Mouse (Mus musculus): ENCODE results near the gene Plscr3. TPM values are rescaled to one million over a fixed set of nuclear protein-coding genes. Genes with fewer than 3 reads are reported as not detected.
"Not testable (repeated sequence)": the region's sequence is repeated elsewhere in the genome, so short reads cannot be mapped to it uniquely, and the experiment has no call there.

Gene Plscr3
- polyA plus RNA-seq, 1 experiment from 2014 or later: 28.0 TPM

DNA sequence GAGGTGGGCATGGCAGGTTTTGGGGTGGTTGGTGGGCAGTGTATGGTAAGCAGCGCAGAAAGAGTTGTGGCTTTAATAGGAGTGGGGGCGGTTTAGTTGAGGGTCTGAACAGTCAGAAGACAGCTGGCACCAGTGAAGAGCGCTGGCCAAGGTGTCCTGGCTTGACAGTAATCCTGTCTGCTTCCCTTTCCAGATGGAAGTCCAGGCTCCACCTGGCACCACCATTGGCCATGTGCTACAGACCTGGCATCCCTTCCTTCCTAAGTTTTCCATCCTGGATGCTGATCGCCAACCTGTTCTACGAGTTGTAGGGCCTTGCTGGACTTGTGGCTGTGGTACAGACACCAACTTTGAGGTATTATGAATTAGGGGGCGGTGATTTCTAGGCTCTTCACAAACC lies 1.8 kb downstream of the Plscr3 start:
- Histone ChIP-seq H3K4me2 (peak overlapping the region; percentile 94), H3K4me3 (replicated peaks) (peak overlapping the region; percentile 79), H3K36me3 (peaks cover 51% of the 10 kb centered on the region), H3K4me1 (replicated peaks) (peaks cover 86% of the 10 kb centered on the region), H3K27ac (peak overlapping the region; percentile 99), H3K9ac (peak overlapping the region; percentile 90), H3K9me3 (replicated peaks) (no peaks in the 10 kb centered on the region), H3K27me3 (no peaks in the 10 kb centered on the region)
- DNase-seq: no peak
- no peak for ATAC-seq (ENCODE audit: low read depth)
- 93% methylated on average over 6 of the region's 6 CpGs for WGBS (ENCODE audit: insufficient replicate concordance)

- Histone ChIP-seq H3K4me3 (replicated peaks) (no peak overlapping the region), H3K4me2 (no peak overlapping the region), H3K4me1 (replicated peaks) (peaks cover 87% of the 10 kb centered on the region), H3K9ac (peak overlapping the region; percentile 19; the same call in 1 of the 2 replicates), H3K9me3 (replicated peaks) (no peaks in the 10 kb centered on the region), H3K27ac (peak overlapping the region; percentile 99), H3K27me3 (no peaks in the 10 kb centered on the region), H3K36me3 (peaks cover 51% of the 10 kb centered on the region)
- DNase-seq (no peak), ATAC-seq (ENCODE audit: low read depth) (no peak)
- WGBS (ENCODE audit: insufficient replicate concordance): 72% methylated on average over 9 of the region's 9 CpGs
Measured at GRCm38 (mm10) chr11:69849128-69849527, 3.0 kb downstream of the Plscr3 start.

DNA sequence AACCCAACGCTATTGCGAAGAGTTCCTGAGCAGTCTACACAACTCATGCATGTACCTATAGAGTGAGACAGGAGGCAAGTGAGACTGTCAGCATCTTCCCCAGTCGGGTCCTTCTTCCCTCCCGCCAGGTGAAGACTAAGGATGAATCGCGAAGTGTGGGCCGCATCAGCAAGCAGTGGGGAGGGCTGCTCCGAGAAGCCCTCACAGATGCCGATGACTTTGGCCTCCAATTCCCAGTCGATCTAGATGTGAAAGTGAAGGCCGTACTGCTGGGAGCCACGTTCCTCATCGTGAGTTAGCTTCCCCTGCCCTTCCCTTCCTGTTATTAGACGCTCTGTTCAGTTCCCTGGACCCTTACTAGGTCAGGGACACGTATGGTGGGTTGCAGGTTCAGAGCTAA lies 3.7 kb downstream of the Plscr3 start:
- H3K9ac ChIP-seq: no peak overlapping the region
- WGBS (ENCODE audit: insufficient replicate concordance): 83% methylated on average over 15 of the region's 15 CpGs
- H3K36me3 ChIP-seq: peaks cover 51% of the 10 kb centered on the region
- no peaks in the 10 kb centered on the region for H3K27me3 ChIP-seq
- H3K27ac ChIP-seq: peak overlapping the region; percentile 99
- H3K4me1 ChIP-seq (replicated peaks): peaks cover 92% of the 10 kb centered on the region
- no peak for ATAC-seq (ENCODE audit: low read depth)
- H3K9me3 ChIP-seq (replicated peaks): no peaks in the 10 kb centered on the region
- H3K4me2 ChIP-seq: no peak overlapping the region
- DNase-seq: no peak
- H3K4me3 ChIP-seq (replicated peaks): no peak overlapping the region

DNA sequence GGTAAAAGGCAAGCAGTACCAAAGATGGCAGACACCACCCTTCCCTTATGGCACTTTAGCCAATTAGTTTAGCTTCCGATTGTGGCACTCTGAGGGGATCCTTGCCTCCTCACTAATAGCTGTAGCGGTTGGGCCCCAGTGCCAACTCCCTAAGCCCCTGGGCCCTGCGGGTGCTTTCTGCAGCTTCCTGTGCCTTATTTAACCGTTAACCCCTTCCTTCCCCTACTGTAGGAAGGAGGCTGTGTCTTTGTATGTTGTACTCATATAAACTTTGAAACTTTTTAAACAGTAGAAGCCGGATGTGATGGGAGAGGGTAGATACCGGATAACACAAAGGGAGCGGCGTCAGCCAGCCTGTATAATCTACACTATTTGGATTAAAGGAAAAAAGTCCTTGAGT lies 4.6 kb downstream of the Plscr3 start:
- no peak overlapping the region for H3K4me3 ChIP-seq (replicated peaks)
- peak overlapping the region; percentile 30; the same call in 1 of the 2 replicates for H3K9ac ChIP-seq
- DNase-seq (no peak), ATAC-seq (ENCODE audit: low read depth) (no peak)
- H3K27ac ChIP-seq: peak overlapping the region; percentile 99
- peaks cover 93% of the 10 kb centered on the region for H3K4me1 ChIP-seq (replicated peaks)
- no peaks in the 10 kb centered on the region for H3K9me3 ChIP-seq (replicated peaks)
- H3K36me3 ChIP-seq: peaks cover 51% of the 10 kb centered on the region
- WGBS (ENCODE audit: insufficient replicate concordance): 58% methylated on average over 8 of the region's 8 CpGs
- peak overlapping the region; percentile 17; the same call in 1 of the 2 replicates for H3K4me2 ChIP-seq
- H3K27me3 ChIP-seq: no peaks in the 10 kb centered on the region

GRCm38 (mm10) chr11:69853994-69854393 lies 7.8 kb downstream of the Plscr3 start:
- Histone ChIP-seq H3K9me3 (replicated peaks) (no peaks in the 10 kb centered on the region), H3K4me3 (replicated peaks) (peak overlapping the region; percentile 43), H3K27ac (peak overlapping the region; percentile 99), H3K4me2 (peak overlapping the region; percentile 67), H3K9ac (peak overlapping the region; percentile 76), H3K4me1 (replicated peaks) (peaks cover 77% of the 10 kb centered on the region), H3K36me3 (peaks cover 36% of the 10 kb centered on the region), H3K27me3 (peaks cover 16% of the 10 kb centered on the region)
- ATAC-seq (ENCODE audit: low read depth) (peak; percentile 92), DNase-seq (peak; percentile 95)
- WGBS (ENCODE audit: insufficient replicate concordance): 15% methylated on average over 7 of the region's 7 CpGs

GRCm38 (mm10) chr11:69854680-69855079 lies 8.5 kb downstream of the Plscr3 start:
- peaks cover 70% of the 10 kb centered on the region for H3K4me1 ChIP-seq (replicated peaks)
- H3K36me3 ChIP-seq: peaks cover 29% of the 10 kb centered on the region
- DNase-seq (no peak), ATAC-seq (ENCODE audit: low read depth) (no peak)
- WGBS (ENCODE audit: insufficient replicate concordance): 54% methylated on average over 10 of the region's 10 CpGs
- peaks cover 21% of the 10 kb centered on the region for H3K27me3 ChIP-seq
- peak overlapping the region; percentile 35 for H3K4me3 ChIP-seq (replicated peaks)
- no peaks in the 10 kb centered on the region for H3K9me3 ChIP-seq (replicated peaks)
- peak overlapping the region; percentile 70 for H3K9ac ChIP-seq
- H3K27ac ChIP-seq: peak overlapping the region; percentile 99
- H3K4me2 ChIP-seq: peak overlapping the region; percentile 61

DNA sequence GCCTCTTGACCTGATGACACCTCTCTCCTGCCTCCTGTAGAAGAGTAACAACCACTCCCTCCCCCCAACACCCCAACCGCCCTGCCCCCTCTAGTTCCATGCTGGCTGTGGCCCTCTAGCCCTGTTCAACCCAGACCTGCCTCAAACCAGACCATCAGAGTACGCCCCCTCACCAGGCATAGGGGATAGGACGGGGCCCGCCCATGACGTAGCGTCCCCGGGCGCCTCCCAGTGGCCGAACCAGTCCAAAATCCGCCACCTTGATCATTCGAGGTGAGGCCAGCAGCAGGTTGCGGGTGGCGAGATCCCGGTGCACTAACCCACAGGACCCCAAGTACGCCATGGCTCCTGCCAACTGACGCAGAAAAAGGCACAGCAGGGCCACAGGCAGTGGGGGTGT lies 9.2 kb downstream of the Plscr3 start:
- Histone ChIP-seq H3K9ac (peak overlapping the region; percentile 70), H3K27ac (peak overlapping the region; percentile 99)
- peak; percentile 70 for DNase-seq

GRCm38 (mm10) chr11:69858113-69858998 lies 12.2 kb downstream of the Plscr3 start, which contains the start of gene Tnk1:
Gene Tnk1 (minus strand): TSS chr11:69858730.
- DNase-seq (no peak), ATAC-seq (ENCODE audit: low read depth) (no peak)
- H3K4me1 ChIP-seq (replicated peaks): peaks cover 39% of the 10 kb centered on the region
- 38% methylated on average over 30 of the region's 30 CpGs for WGBS (ENCODE audit: insufficient replicate concordance)
- H3K4me3 ChIP-seq (replicated peaks): no peak within 1 kb of the TSS
- no peak within 1 kb of the TSS for H3K27ac ChIP-seq
- no peak within 1 kb of the TSS for H3K9ac ChIP-seq
- no peaks in the 10 kb centered on the region for H3K9me3 ChIP-seq (replicated peaks)
- H3K4me2 ChIP-seq: peak within 1 kb of the TSS; percentile 8; the same call in 1 of the 2 replicates
- no peaks in the 10 kb centered on the region for H3K36me3 ChIP-seq
- H3K27me3 ChIP-seq: peaks cover 25% of the 10 kb centered on the region

More for the DNA sequence above, 9.2 kb downstream of the Plscr3 start:
- Histone ChIP-seq H3K4me3 (replicated peaks) (peak overlapping the region; percentile 35; the same call in 1 of the 2 replicates), H3K27me3 (peaks cover 25% of the 10 kb centered on the region), H3K9me3 (replicated peaks) (no peaks in the 10 kb centered on the region), H3K4me1 (replicated peaks) (peaks cover 64% of the 10 kb centered on the region), H3K36me3 (peaks cover 23% of the 10 kb centered on the region), H3K4me2 (peak overlapping the region; percentile 61)
- ATAC-seq (ENCODE audit: low read depth): peak; percentile 35
- WGBS (ENCODE audit: insufficient replicate concordance): 19% methylated on average over 16 of the region's 16 CpGs

- not testable (repeated sequence) for H3K36me3 ChIP-seq; H3K4me3 ChIP-seq (replicated peaks); DNase-seq; H3K9me3 ChIP-seq (replicated peaks)
- peak overlapping the region; percentile 56 for H3K4me2 ChIP-seq
- H3K27me3 ChIP-seq: peaks cover 12% of the 10 kb centered on the region
- ATAC-seq (ENCODE audit: low read depth): peak; percentile 66
- H3K4me1 ChIP-seq (replicated peaks): peaks cover 49% of the 10 kb centered on the region
- H3K9ac ChIP-seq: peak overlapping the region; percentile 74
- WGBS (ENCODE audit: insufficient replicate concordance): 67% methylated on average over 3 of the region's 3 CpGs
- H3K27ac ChIP-seq: peak overlapping the region; percentile 89
Measured at GRCm38 (mm10) chr11:69863729-69864128, 17.6 kb downstream of the Plscr3 start.

GRCm38 (mm10) chr11:69864138-69864860 lies 18.1 kb downstream of the Plscr3 start:
- Histone ChIP-seq H3K36me3 (no peaks in the 10 kb centered on the region), H3K27me3 (peaks cover 6% of the 10 kb centered on the region), H3K4me3 (replicated peaks) (no peak overlapping the region), H3K4me2 (peak overlapping the region; percentile 56), H3K9me3 (replicated peaks) (no peaks in the 10 kb centered on the region), H3K4me1 (replicated peaks) (peaks cover 49% of the 10 kb centered on the region), H3K27ac (peak overlapping the region; percentile 89), H3K9ac (peak overlapping the region; percentile 74)
- WGBS (ENCODE audit: insufficient replicate concordance): 24% methylated on average over 8 of the region's 8 CpGs
- no peak for DNase-seq
- peak; percentile 60 for ATAC-seq (ENCODE audit: low read depth)

DNA sequence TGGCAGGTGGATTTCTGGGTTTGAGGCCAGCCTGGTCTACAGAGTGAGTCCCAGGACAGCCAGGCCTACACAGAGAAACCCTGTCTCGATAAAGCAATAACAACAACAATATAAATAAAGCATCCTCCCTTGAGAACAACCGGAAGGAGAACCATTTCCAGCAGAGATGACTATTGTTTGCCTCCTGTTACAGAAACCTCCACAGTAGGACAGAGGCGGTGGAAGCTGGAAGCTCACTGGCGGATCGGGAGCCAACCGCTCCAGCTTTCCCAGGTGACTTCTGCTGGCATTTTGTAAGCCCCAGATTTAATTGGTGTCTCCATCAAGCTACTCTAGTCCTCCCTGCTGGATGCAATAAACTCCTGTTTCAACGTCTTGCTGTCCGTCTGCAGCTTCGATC lies 19.4 kb downstream of the Plscr3 start:
- Histone ChIP-seq H3K9me3 (replicated peaks) (no peaks in the 10 kb centered on the region), H3K27ac (peak overlapping the region; percentile 89), H3K9ac (no peak overlapping the region), H3K36me3 (no peaks in the 10 kb centered on the region), H3K4me2 (no peak overlapping the region), H3K27me3 (no peaks in the 10 kb centered on the region), H3K4me3 (replicated peaks) (no peak overlapping the region), H3K4me1 (replicated peaks) (peaks cover 52% of the 10 kb centered on the region)
- ATAC-seq (ENCODE audit: low read depth) (no peak), DNase-seq (no peak)
- 87% methylated on average over 9 of the region's 9 CpGs for WGBS (ENCODE audit: insufficient replicate concordance)
